ENCODE assay signal across 23 mouse cellular contexts in genomic region chr4:98917724-98918123, GRCm38 (mm10). TPM values are rescaled to one million over a fixed set of nuclear protein-coding genes. Genes with fewer than 3 reads are reported as not detected.
A peak's percentile ranks its signal among the peaks of the same experiment; 100 is the strongest.
DNase-seq lines count a peak whose midpoint lies in the region; ATAC-seq and TF ChIP-seq lines count a peak whose summit lies in the region.
"Had no signal": no experiment of that assay in that cellular context is flagged by ENCODE, and none has a peak within 500 bp of the region (broad histone marks: within the 10 kb centered on the region; RNA-seq: fewer than 3 reads in every experiment).

No protein-coding gene starts in this region.

- no peak for DNase-seq in stomach, postnatal 0 days (ENCODE audit: low spot score)
- DNase-seq in ovary, postnatal 36 days (ENCODE audit: low spot score): no peak
- no peak for DNase-seq in spleen, postnatal 36 days (ENCODE audit: low spot score in 2 of 2)
- DNase-seq in heart, adult 18-20 months: no peak
- DNase-seq: adrenal gland, adult 2 months; adrenal gland, postnatal 10 days; adrenal gland, postnatal 25 days; cerebellum, adult 11 months; cerebellum, adult 18-20 months; cerebellum, adult 8-10 months; cerebellum, adult 9-11 months; cerebellum, postnatal 14 days; cerebellum, postnatal 36 days; embryo, embryonic 11 days had no signal

- TF ChIP-seq CTCF in stomach, postnatal 0 days (IDR thresholded peaks at IDR 0.05; ENCODE audit: low read depth): no peak
- TF ChIP-seq CTCF in intestine, postnatal 0 days (IDR thresholded peaks at IDR 0.05; ENCODE audit: low read depth): no peak

- H3K4me3 ChIP-seq in stomach, embryonic 16.5 days (replicated peaks; ENCODE audit: low read length): no peak overlapping the region
- no peak overlapping the region for H3K4me3 ChIP-seq in stomach, postnatal 0 days (ENCODE audit: low read depth, low read length)
- H3K4me3 ChIP-seq in intestine, embryonic 15.5 days (replicated peaks): no peak overlapping the region
- H3K4me3 ChIP-seq in intestine, postnatal 0 days (ENCODE audit: low read depth, low read length): no peak overlapping the region
- H3K4me3 ChIP-seq: embryonic facial prominence, embryonic 13.5 days; embryonic facial prominence, embryonic 15.5 days; erythroblast, embryonic 14.5 days; forebrain, embryonic 10.5 days; forebrain, embryonic 12.5 days had no signal

- H3K4me1 ChIP-seq in stomach, embryonic 16.5 days (ENCODE audit: control insufficient read depth, insufficient read depth, low read length): no peaks in the 10 kb centered on the region
- H3K4me1 ChIP-seq in stomach, postnatal 0 days (replicated peaks; ENCODE audit: control insufficient read depth, insufficient read depth): no peaks in the 10 kb centered on the region
- H3K4me1 ChIP-seq in intestine, embryonic 15.5 days (replicated peaks): peaks cover 3% of the 10 kb centered on the region; the same call in 1 of the 2 replicates
- H3K4me1 ChIP-seq in intestine, postnatal 0 days (replicated peaks; ENCODE audit: control insufficient read depth, insufficient read depth, low read length): peaks cover 5% of the 10 kb centered on the region; the same call in 1 of the 2 replicates

- H3K27ac ChIP-seq in stomach, embryonic 16.5 days (ENCODE audit: low read length): peak overlapping the region; percentile 39; the same call in 1 of the 2 replicates
- no peak overlapping the region for H3K27ac ChIP-seq in stomach, postnatal 0 days (replicated peaks)
- peak overlapping the region; percentile 77 for H3K27ac ChIP-seq in intestine, embryonic 15.5 days
- H3K27ac ChIP-seq in intestine, postnatal 0 days (ENCODE audit: low read depth, low read length): peak overlapping the region; percentile 83
- H3K27ac ChIP-seq: embryonic facial prominence, embryonic 13.5 days; embryonic facial prominence, embryonic 15.5 days; forebrain, embryonic 10.5 days; forebrain, embryonic 12.5 days had no signal

- no peak overlapping the region for H3K4me2 ChIP-seq in stomach, embryonic 16.5 days (ENCODE audit: low read depth, low read length)
- no peak overlapping the region for H3K4me2 ChIP-seq in stomach, postnatal 0 days (replicated peaks; ENCODE audit: low read depth)
- H3K4me2 ChIP-seq in intestine, embryonic 15.5 days (replicated peaks): peak overlapping the region; percentile 32
- peak overlapping the region; percentile 30 for H3K4me2 ChIP-seq in intestine, postnatal 0 days (replicated peaks; ENCODE audit: low read depth)
- H3K4me2 ChIP-seq: embryonic facial prominence, embryonic 13.5 days; embryonic facial prominence, embryonic 15.5 days; forebrain, embryonic 12.5 days had no signal

- H3K36me3 ChIP-seq in stomach, embryonic 16.5 days (ENCODE audit: control insufficient read depth, insufficient read depth, low read length): no peaks in the 10 kb centered on the region
- no peaks in the 10 kb centered on the region for H3K36me3 ChIP-seq in stomach, postnatal 0 days (ENCODE audit: control insufficient read depth, insufficient read depth, low read length)
- H3K36me3 ChIP-seq in intestine, embryonic 15.5 days: no peaks in the 10 kb centered on the region
- H3K36me3 ChIP-seq in intestine, postnatal 0 days (ENCODE audit: control insufficient read depth, insufficient read depth): no peaks in the 10 kb centered on the region
- H3K36me3 ChIP-seq: embryonic facial prominence, embryonic 13.5 days; embryonic facial prominence, embryonic 15.5 days; forebrain, embryonic 10.5 days; forebrain, embryonic 12.5 days had no signal

- WGBS in stomach, embryonic 16.5 days: 78% methylated on average over 2 of the region's 2 CpGs
- WGBS in stomach, postnatal 0 days: 72% methylated on average over 2 of the region's 2 CpGs
- 48% methylated on average over 2 of the region's 2 CpGs for WGBS in intestine, embryonic 15.5 days
- WGBS in intestine, postnatal 0 days: 35% methylated on average over 2 of the region's 2 CpGs

- ATAC-seq in stomach, embryonic 16.5 days (ENCODE audit: insufficient read depth, low FRiP score): no peak
- no peak for ATAC-seq in stomach, postnatal 0 days (ENCODE audit: low FRiP score, low TSS enrichment)
- ATAC-seq in intestine, embryonic 15.5 days: peak; percentile 61
- peak; percentile 37 for ATAC-seq in intestine, postnatal 0 days
- ATAC-seq: forebrain, embryonic 14.5 days had no signal

- H3K27me3 ChIP-seq in stomach, embryonic 16.5 days (ENCODE audit: control insufficient read depth, insufficient read depth, low read length): no peaks in the 10 kb centered on the region
- no peaks in the 10 kb centered on the region for H3K27me3 ChIP-seq in stomach, postnatal 0 days (ENCODE audit: control insufficient read depth, insufficient read depth, low read length)
- H3K27me3 ChIP-seq in intestine, embryonic 15.5 days (replicated peaks): no peaks in the 10 kb centered on the region
- H3K27me3 ChIP-seq in intestine, postnatal 0 days (replicated peaks; ENCODE audit: control insufficient read depth, insufficient read depth, low read length): no peaks in the 10 kb centered on the region
- H3K27me3 ChIP-seq: embryonic facial prominence, embryonic 13.5 days; embryonic facial prominence, embryonic 15.5 days; forebrain, embryonic 12.5 days had no signal

- H3K9me3 ChIP-seq in stomach, embryonic 16.5 days (replicated peaks; ENCODE audit: control insufficient read depth, low read length): peaks cover 3% of the 10 kb centered on the region; the same call in 1 of the 2 replicates
- no peaks in the 10 kb centered on the region for H3K9me3 ChIP-seq in stomach, postnatal 0 days (ENCODE audit: control insufficient read depth, low read length)
- no peaks in the 10 kb centered on the region for H3K9me3 ChIP-seq in intestine, embryonic 15.5 days
- no peaks in the 10 kb centered on the region for H3K9me3 ChIP-seq in intestine, postnatal 0 days (ENCODE audit: control insufficient read depth)
- H3K9me3 ChIP-seq: embryonic facial prominence, embryonic 15.5 days; forebrain, embryonic 10.5 days; forebrain, embryonic 12.5 days had no signal

- no peak for TF ChIP-seq EP300 in stomach, postnatal 0 days (optimal IDR thresholded peaks at IDR 0.05)

- H3K9ac ChIP-seq in stomach, embryonic 16.5 days (ENCODE audit: low read length): no peak overlapping the region
- H3K9ac ChIP-seq in stomach, postnatal 0 days (ENCODE audit: low read length): no peak overlapping the region
- no peak overlapping the region for H3K9ac ChIP-seq in intestine, embryonic 15.5 days
- H3K9ac ChIP-seq in intestine, postnatal 0 days (ENCODE audit: low read depth, low read length): no peak overlapping the region
- H3K9ac ChIP-seq: embryonic facial prominence, embryonic 13.5 days; embryonic facial prominence, embryonic 15.5 days; forebrain, embryonic 12.5 days had no signal

RNA-seq across cellular contexts. Expression of gene Usp1, which starts 5.9 kb away (rescaled TPM):
- polyA plus RNA-seq in stomach, embryonic 16.5 days (2015; fragmentation: Nextera tagmentation; extraction: Ambion mirVana): 44.5 and 48.7 TPM in 2 replicates
- 28.6 and 41.9 TPM in 2 replicates for polyA plus RNA-seq in stomach, postnatal 0 days (2015; fragmentation: Nextera tagmentation; extraction: Ambion mirVana)
- 90.1 and 107 TPM in 2 replicates for polyA plus RNA-seq in intestine, embryonic 15.5 days (2015; fragmentation: Nextera tagmentation; extraction: Ambion mirVana)
- polyA plus RNA-seq in intestine, postnatal 0 days (2015; fragmentation: Nextera tagmentation; extraction: Ambion mirVana): 42.2 and 51.0 TPM in 2 replicates
- 10 to 100 TPM; 15.9 to 16.8 TPM for total RNA-seq in heart, adult 18-20 months (2021)

Comparison
In these comparisons a context has a peak if more than half of its experiments do, and no peak if none do; other contexts are left out.
1. ATAC-seq: peak in intestine, embryonic 15.5 days (single experiment) and intestine, postnatal 0 days (single experiment); none in stomach, embryonic 16.5 days (single experiment) and stomach, postnatal 0 days (single experiment).
2. H3K4me2 ChIP-seq: peak in intestine, embryonic 15.5 days (single experiment) and intestine, postnatal 0 days (single experiment); none in stomach, embryonic 16.5 days (single experiment) and stomach, postnatal 0 days (single experiment).